Mouse (Mus musculus): ENCODE measurements at regions not wholly inside any gene's neighbourhood (a gene's known extent, or its start where the extent isn't known, plus 50 kb on each side); places are given as distances from the start of the nearest gene placed in this dataset.

DNA sequence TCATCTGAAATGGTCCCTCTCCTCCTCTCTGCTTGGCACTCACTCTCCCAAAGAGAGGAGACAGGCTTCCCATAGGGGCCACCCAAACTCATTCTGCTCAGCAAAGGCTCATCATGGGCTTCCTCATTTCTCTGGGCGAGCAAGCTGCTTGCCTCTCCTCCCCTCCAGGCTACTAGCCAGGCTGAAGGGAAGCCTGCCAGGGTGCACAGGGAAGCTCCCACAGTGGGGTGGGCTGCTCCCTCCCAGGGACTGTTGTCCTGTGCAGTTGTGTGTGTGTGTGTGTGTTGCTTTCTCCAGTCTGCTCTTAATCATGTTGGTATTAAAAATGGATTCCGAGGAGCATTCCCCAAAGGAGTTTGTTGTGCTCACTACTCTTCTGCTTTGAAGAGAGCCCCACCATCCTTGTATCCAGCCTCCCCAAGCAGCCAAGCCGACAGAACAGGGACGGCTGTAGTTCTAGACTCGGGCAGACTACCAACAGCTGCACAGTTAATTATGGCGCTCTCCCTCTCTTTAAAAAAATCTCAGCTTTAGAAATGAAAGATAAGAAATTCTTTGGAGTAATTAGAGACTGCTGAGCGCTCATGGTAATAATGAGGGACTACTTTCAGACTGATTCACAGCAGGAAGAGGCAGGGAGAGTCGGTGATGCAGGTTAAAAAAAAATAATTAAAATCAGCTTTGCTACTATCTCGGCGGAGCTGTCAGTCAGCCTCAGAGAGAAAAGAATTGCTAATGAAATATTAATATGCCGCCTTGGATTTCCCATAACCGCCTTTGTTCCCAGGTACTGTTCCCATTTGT lies 417.0 kb downstream of the Cmpk2 start:
- 51% methylated on average over 12 of the region's 12 CpGs for WGBS
- DNase-seq (ENCODE audit: low spot score), result no peak

DNA sequence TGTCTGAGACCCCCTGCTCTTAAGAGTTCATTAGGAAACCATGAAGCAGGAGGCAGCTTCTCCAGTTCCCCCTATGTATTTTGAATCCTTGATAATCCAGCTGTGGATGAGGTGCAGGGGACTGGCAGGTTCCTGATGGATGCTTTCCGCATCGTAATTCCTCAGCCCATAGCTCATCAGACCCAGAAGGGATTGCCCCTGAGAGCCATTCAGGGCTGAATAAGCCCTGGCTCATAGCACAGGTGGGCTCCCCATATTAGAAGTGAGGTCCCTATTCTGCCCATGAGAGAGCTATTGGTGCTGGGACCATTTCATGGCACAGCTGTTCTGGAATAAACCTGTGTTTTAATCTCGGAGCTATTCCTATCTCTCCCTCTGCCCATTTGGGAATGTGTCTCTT lies 416.1 kb downstream of the Cmpk2 start:
- Histone ChIP-seq H3K9ac (ENCODE audit: low read length) (no peak overlapping the region), H3K27ac (replicated peaks) (no peak overlapping the region), H3K27me3 (ENCODE audit: control insufficient read depth, insufficient read depth, low read length) (no peaks in the 10 kb centered on the region), H3K4me2 (replicated peaks; ENCODE audit: low read depth) (no peak overlapping the region), H3K4me3 (ENCODE audit: low read depth, low read length) (no peak overlapping the region), H3K4me1 (replicated peaks; ENCODE audit: control insufficient read depth, insufficient read depth) (no peaks in the 10 kb centered on the region; the same call in 1 of the 2 replicates), H3K36me3 (ENCODE audit: control insufficient read depth, insufficient read depth, low read length) (no peaks in the 10 kb centered on the region), H3K9me3 (ENCODE audit: control insufficient read depth, low read length) (no peaks in the 10 kb centered on the region)
- no peak for TF ChIP-seq EP300 (optimal IDR thresholded peaks at IDR 0.05)
- TF ChIP-seq CTCF (IDR thresholded peaks at IDR 0.05; ENCODE audit: low read depth), result no peak
- ATAC-seq (ENCODE audit: low FRiP score, low TSS enrichment) (no peak), DNase-seq (ENCODE audit: low spot score) (no peak)
- 74% methylated on average over 3 of the region's 3 CpGs for WGBS

More for the DNA sequence above, 417.0 kb downstream of the Cmpk2 start:
- H3K27ac ChIP-seq (replicated peaks), result no peak overlapping the region
- no peak overlapping the region for H3K9ac ChIP-seq (ENCODE audit: low read length)
- TF ChIP-seq CTCF (IDR thresholded peaks at IDR 0.05; ENCODE audit: low read depth) (no peak), EP300 (optimal IDR thresholded peaks at IDR 0.05) (no peak)
- H3K4me2 ChIP-seq (replicated peaks; ENCODE audit: low read depth), result no peak overlapping the region
- no peaks in the 10 kb centered on the region for H3K27me3 ChIP-seq (ENCODE audit: control insufficient read depth, insufficient read depth, low read length)
- no peaks in the 10 kb centered on the region; the same call in 1 of the 2 replicates for H3K4me1 ChIP-seq (replicated peaks; ENCODE audit: control insufficient read depth, insufficient read depth)
- no peak overlapping the region for H3K4me3 ChIP-seq (ENCODE audit: low read depth, low read length)
- no peaks in the 10 kb centered on the region for H3K9me3 ChIP-seq (ENCODE audit: control insufficient read depth, low read length)
- no peak for ATAC-seq (ENCODE audit: low FRiP score, low TSS enrichment)
- no peaks in the 10 kb centered on the region for H3K36me3 ChIP-seq (ENCODE audit: control insufficient read depth, insufficient read depth, low read length)

DNA sequence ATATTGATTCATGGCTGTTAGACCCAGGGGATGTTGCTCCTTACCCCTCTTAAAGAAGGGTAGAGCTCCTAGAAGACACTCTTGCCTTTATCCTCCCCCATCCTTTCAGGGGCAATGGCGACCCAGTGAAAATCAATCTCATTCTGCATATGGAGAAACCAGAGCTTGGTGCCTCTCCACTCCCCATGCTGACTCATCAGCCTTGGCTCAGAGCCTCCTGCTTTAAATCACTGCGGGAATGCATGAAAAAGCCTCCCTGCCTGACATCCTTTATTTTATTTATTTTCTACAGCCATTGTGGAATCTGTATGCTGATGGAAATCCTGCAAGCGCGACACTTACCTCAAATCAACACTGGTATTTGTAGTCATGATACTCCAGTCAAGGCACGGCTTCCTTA lies 415.2 kb downstream of the Cmpk2 start:
- peak; percentile 35 for DNase-seq (ENCODE audit: low spot score)
- WGBS, result 24% methylated on average over 5 of the region's 5 CpGs
- H3K27ac ChIP-seq (replicated peaks), result no peak overlapping the region

DNA sequence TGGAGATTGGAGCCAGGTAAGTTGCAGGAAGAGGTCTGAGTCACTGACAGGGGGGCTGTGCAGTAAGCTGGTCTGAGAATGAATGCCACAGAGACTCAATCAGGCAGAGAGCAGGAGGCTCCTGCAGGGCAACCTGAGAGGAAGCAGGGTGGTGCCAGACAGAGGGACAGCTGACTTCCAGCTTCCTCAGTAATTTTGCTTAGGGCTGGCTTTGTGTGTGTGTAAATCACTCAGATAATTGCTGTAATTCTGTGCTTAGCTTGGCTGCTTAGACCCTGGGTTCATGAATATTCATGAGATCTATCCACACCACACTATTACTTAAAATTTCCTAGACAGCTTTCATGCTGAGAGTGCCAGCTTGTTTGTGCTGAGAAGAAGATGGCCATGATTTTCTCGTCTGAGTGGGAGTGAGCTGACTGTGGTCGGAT lies 408.7 kb downstream of the Cmpk2 start:
- TF ChIP-seq EP300 (optimal IDR thresholded peaks at IDR 0.05) (no peak), CTCF (IDR thresholded peaks at IDR 0.05; ENCODE audit: low read depth) (no peak)
- Histone ChIP-seq H3K27me3 (ENCODE audit: control insufficient read depth, insufficient read depth, low read length) (no peaks in the 10 kb centered on the region), H3K9ac (ENCODE audit: low read length) (no peak overlapping the region), H3K4me3 (ENCODE audit: low read depth, low read length) (no peak overlapping the region), H3K27ac (replicated peaks) (no peak overlapping the region), H3K4me1 (replicated peaks; ENCODE audit: control insufficient read depth, insufficient read depth) (no peaks in the 10 kb centered on the region), H3K36me3 (ENCODE audit: control insufficient read depth, insufficient read depth, low read length) (no peaks in the 10 kb centered on the region), H3K9me3 (ENCODE audit: control insufficient read depth, low read length) (no peaks in the 10 kb centered on the region), H3K4me2 (replicated peaks; ENCODE audit: low read depth) (no peak overlapping the region)
- no peak for ATAC-seq (ENCODE audit: low FRiP score, low TSS enrichment)
- WGBS, result 86% methylated on average over 2 of the region's 2 CpGs
- no peak for DNase-seq (ENCODE audit: low spot score)

More for the DNA sequence above, 415.2 kb downstream of the Cmpk2 start:
- no peak for TF ChIP-seq CTCF (IDR thresholded peaks at IDR 0.05; ENCODE audit: low read depth)
- no peak for TF ChIP-seq EP300 (optimal IDR thresholded peaks at IDR 0.05)
- Histone ChIP-seq H3K27me3 (ENCODE audit: control insufficient read depth, insufficient read depth, low read length) (no peaks in the 10 kb centered on the region), H3K4me1 (replicated peaks; ENCODE audit: control insufficient read depth, insufficient read depth) (no peaks in the 10 kb centered on the region; the same call in 1 of the 2 replicates), H3K4me2 (replicated peaks; ENCODE audit: low read depth) (no peak overlapping the region), H3K36me3 (ENCODE audit: control insufficient read depth, insufficient read depth, low read length) (no peaks in the 10 kb centered on the region), H3K9ac (ENCODE audit: low read length) (no peak overlapping the region), H3K4me3 (ENCODE audit: low read depth, low read length) (no peak overlapping the region), H3K9me3 (ENCODE audit: control insufficient read depth, low read length) (no peaks in the 10 kb centered on the region)
- no peak for ATAC-seq (ENCODE audit: low FRiP score, low TSS enrichment)

DNA sequence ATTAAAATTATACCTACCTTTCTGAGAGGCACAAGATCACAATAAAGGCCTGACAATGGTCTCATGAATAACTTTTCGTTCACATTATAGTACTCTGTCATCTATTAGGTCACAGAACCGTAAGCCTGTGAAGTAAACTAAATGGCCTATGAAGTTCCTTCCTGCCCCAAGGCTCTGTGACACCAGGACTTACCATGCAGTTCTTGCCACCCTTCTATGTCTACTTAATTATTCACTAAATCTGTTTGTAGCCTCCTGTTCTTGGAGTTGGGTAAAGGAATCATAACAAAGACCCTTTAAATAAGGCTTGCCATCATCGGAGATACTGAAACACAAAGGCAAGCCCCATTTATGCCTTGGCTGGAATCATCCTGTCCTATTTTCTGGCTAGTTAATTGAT lies 408.3 kb downstream of the Cmpk2 start:
- 79% methylated on average over 3 of the region's 3 CpGs for WGBS
- no peaks in the 10 kb centered on the region for H3K9me3 ChIP-seq (ENCODE audit: control insufficient read depth, low read length)
- no peak for DNase-seq (ENCODE audit: low spot score)
- no peak overlapping the region for H3K4me3 ChIP-seq (ENCODE audit: low read depth, low read length)
- H3K27me3 ChIP-seq (ENCODE audit: control insufficient read depth, insufficient read depth, low read length), result no peaks in the 10 kb centered on the region
- H3K4me1 ChIP-seq (replicated peaks; ENCODE audit: control insufficient read depth, insufficient read depth), result no peaks in the 10 kb centered on the region
- H3K9ac ChIP-seq (ENCODE audit: low read length), result no peak overlapping the region
- TF ChIP-seq EP300 (optimal IDR thresholded peaks at IDR 0.05) (no peak), CTCF (IDR thresholded peaks at IDR 0.05; ENCODE audit: low read depth) (no peak)
- ATAC-seq (ENCODE audit: low FRiP score, low TSS enrichment), result no peak
- no peak overlapping the region for H3K4me2 ChIP-seq (replicated peaks; ENCODE audit: low read depth)
- H3K27ac ChIP-seq (replicated peaks), result no peak overlapping the region
- no peaks in the 10 kb centered on the region for H3K36me3 ChIP-seq (ENCODE audit: control insufficient read depth, insufficient read depth, low read length)

DNA sequence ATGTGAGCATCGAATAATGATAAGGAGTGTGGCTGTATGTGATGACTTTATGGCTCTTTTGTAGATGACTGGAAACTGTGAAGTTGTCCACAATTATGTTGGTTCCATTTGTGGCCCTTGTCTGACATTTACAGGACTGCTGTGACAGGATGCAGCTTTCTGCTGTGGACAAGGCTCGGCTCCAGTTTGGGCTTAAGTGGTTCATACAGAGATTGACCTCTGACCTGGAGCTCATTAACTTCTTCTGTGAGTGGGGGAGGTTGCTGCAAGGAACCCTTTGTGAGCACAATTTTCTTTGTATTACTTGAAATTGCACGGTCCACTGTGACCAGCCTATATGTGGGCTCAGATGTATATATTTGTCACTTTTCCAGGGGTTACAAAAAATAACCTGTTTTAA lies 403.5 kb downstream of the Cmpk2 start:
- H3K27ac ChIP-seq (replicated peaks), result no peak overlapping the region
- H3K36me3 ChIP-seq (ENCODE audit: control insufficient read depth, insufficient read depth, low read length), result no peaks in the 10 kb centered on the region
- no peaks in the 10 kb centered on the region for H3K4me1 ChIP-seq (replicated peaks; ENCODE audit: control insufficient read depth, insufficient read depth)
- no peak for DNase-seq (ENCODE audit: low spot score)
- no peaks in the 10 kb centered on the region for H3K9me3 ChIP-seq (ENCODE audit: control insufficient read depth, low read length)
- no peak overlapping the region for H3K4me2 ChIP-seq (replicated peaks; ENCODE audit: low read depth)
- no peak overlapping the region for H3K4me3 ChIP-seq (ENCODE audit: low read depth, low read length)
- ATAC-seq (ENCODE audit: low FRiP score, low TSS enrichment), result no peak
- TF ChIP-seq CTCF (IDR thresholded peaks at IDR 0.05; ENCODE audit: low read depth) (no peak), EP300 (optimal IDR thresholded peaks at IDR 0.05) (no peak)
- 27% methylated on average over 3 of the region's 3 CpGs for WGBS
- no peak overlapping the region for H3K9ac ChIP-seq (ENCODE audit: low read length)
- H3K27me3 ChIP-seq (ENCODE audit: control insufficient read depth, insufficient read depth, low read length), result no peaks in the 10 kb centered on the region
